Mouse (Mus musculus): ENCODE results near the gene Son.

- TF ChIP-seq MAX (IDR thresholded peaks at IDR 0.05; ENCODE audit: low read length) (no peak), CTCF (IDR thresholded peaks at IDR 0.05 in 2 of 3, conservative IDR thresholded peaks at IDR 0.05 in 1 of 3; ENCODE audit: control insufficient read depth in 1 of 3, insufficient read depth in 1 of 3, low read depth in 2 of 3, low read length in 3 of 3, poor library complexity in 1 of 3, severe bottlenecking in 1 of 3) (no peak)
Observed at GRCm38 (mm10) chr16:91689791-91690190, 42.5 kb downstream of the Son start.

Measured in MEL (cell line).